Mouse (Mus musculus) kidney, adult 2 months (tissue): ENCODE results near the gene Ppm1k.

ENCODE experiments used
- CTCF ChIP-seq: fragments of 200-500 bp; conservative IDR thresholded peaks from 2 replicates; pipeline ENCODE4 v1.5.1; 2011; ENCODE audit warnings: low read depth, mild to moderate bottlenecking, control low read depth, low read length, moderate library complexity, mixed read lengths; ENCODE audit not compliant: insufficient read depth, insufficient read length
- POLR2A ChIP-seq: fragments of 200-500 bp; IDR thresholded peaks from one replicate; pipeline ENCODE4 v1.6.1; 2011; ENCODE audit warnings: low read depth, low read length, control low read depth

DNA sequence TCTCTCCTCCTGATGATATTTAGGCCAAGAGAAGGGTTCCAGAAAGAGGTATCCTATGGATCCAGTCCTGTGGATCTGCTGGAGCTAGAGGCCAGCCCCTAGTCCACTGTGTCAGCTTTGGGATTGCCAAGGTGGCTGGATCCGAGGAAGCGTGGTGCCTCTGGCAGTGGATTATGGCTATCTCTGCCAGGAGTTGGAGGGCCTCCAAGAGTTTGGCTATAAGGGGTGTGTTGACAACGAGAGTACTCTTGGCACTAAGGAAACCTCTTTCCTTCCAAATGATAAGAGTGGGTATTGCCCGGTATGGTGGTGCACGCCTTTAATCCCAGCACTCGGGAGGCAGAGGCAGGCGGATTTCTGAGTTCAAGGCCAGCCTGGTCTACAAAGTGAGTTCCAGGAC, 30.2 kb upstream of the Ppm1k start:
- TF ChIP-seq POLR2A (no peak), CTCF (no peak)
